14 mouse cellular contexts compared by ENCODE assay signal in the genomic region with DNA sequence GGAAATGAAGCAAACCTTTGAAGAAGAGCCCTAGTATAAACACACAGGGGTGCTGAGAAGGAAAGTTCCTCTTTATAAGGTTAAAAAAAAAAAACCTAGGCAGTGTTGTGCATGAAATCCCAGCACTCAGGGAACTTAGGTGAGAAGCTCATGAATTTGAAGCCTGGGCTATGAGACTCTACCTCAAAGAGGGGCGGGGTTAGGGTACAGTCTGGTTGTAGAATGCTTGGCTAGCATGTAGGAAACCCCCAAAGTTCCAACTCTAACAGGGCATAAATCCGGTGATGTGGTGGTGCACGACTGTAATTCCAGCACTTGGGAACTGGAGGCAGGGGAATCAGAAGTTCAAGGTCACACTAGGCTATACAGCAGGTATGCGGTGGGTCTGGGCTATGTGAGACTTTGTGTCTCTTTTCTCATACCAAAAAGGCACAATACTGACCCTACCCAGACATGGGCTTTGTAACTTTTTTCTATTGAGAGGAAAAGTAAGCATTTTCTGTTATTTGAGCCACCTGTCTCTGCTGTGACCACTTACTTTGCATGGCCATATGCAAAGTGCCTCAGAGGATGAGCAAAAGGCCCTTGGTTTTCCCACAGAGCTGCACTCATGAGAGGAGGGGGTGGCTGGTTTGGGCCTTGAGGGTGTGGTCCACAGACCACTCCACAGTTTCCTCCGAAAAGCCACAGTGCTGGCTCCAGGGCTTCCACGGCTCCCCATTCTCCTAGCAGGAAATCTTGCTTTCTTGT.
"Had no signal": no experiment of that assay in that cellular context is flagged by ENCODE, and none has a peak within 500 bp of the region (broad histone marks: within the 10 kb centered on the region; RNA-seq: fewer than 3 reads in every experiment).

No protein-coding gene starts in this region.

- H3K9ac ChIP-seq: intestine, embryonic 15.5 days; limb, embryonic 15.5 days; liver, embryonic 12.5 days; lung, embryonic 15.5 days; midbrain, embryonic 15.5 days; neural tube, embryonic 13.5 days had no signal

- DNase-seq: kidney, adult 18-20 months; kidney, postnatal 14 days; lung, postnatal 4 days; right cerebral cortex, postnatal 25 days; thymus, adult 18-20 months; thymus, postnatal 14 days had no signal

- H3K9me3 ChIP-seq: intestine, embryonic 15.5 days; limb, embryonic 15.5 days; liver, embryonic 12.5 days; lung, embryonic 15.5 days; midbrain, embryonic 15.5 days; neural tube, embryonic 13.5 days had no signal

- ATAC-seq: intestine, embryonic 15.5 days; liver, embryonic 12.5 days; midbrain, embryonic 15.5 days had no signal

- H3K4me2 ChIP-seq: intestine, embryonic 15.5 days; limb, embryonic 15.5 days; liver, embryonic 12.5 days; lung, embryonic 15.5 days; midbrain, embryonic 11.5 days; midbrain, embryonic 15.5 days; neural tube, embryonic 13.5 days had no signal

- H3K36me3 ChIP-seq: intestine, embryonic 15.5 days; limb, embryonic 15.5 days; liver, embryonic 12.5 days; lung, embryonic 15.5 days; midbrain, embryonic 15.5 days; neural tube, embryonic 13.5 days had no signal

- H3K4me3 ChIP-seq: intestine, embryonic 15.5 days; limb, embryonic 15.5 days; liver, embryonic 12.5 days; lung, embryonic 15.5 days; megakaryocyte, embryonic 14.5 days; midbrain, embryonic 15.5 days; neural tube, embryonic 13.5 days had no signal

- H3K4me1 ChIP-seq: intestine, embryonic 15.5 days; limb, embryonic 15.5 days; lung, embryonic 15.5 days; megakaryocyte, embryonic 14.5 days; midbrain, embryonic 15.5 days; neural tube, embryonic 13.5 days had no signal

- H3K27me3 ChIP-seq: intestine, embryonic 15.5 days; limb, embryonic 15.5 days; liver, embryonic 12.5 days; lung, embryonic 15.5 days; megakaryocyte, embryonic 14.5 days; midbrain, embryonic 15.5 days; neural tube, embryonic 13.5 days had no signal

- H3K27ac ChIP-seq: intestine, embryonic 15.5 days; limb, embryonic 15.5 days; liver, embryonic 12.5 days; lung, embryonic 15.5 days; midbrain, embryonic 15.5 days; neural tube, embryonic 13.5 days had no signal
